Mouse (Mus musculus) embryonic stem cell, embryonic (primary cell): ENCODE measurements around the gene Taf6.

ENCODE experiments used
- CTCF ChIA-PET, 4 experiments: fragments of 300-600 bp in 2 of 4; fragments of 350-600 bp in 2 of 4; sonication (Branson Sonifier 250); formaldehyde crosslinking; loops; one replicate each; lab custom pipeline; 2022; ENCODE audit warnings: inconsistent platforms in 2 of 4; lab: Charles Lee
- POLR2A ChIA-PET, 4 experiments: fragments of 300-600 bp in 2 of 4; fragments of 350-600 bp in 2 of 4; sonication (Branson Sonifier 250); formaldehyde crosslinking; loops; one replicate each; lab custom pipeline; 2022; ENCODE audit warnings: antibody characterized with exemption in 4 of 4, inconsistent platforms in 1 of 4; lab: Charles Lee

The Taf6 gene

DNA sequence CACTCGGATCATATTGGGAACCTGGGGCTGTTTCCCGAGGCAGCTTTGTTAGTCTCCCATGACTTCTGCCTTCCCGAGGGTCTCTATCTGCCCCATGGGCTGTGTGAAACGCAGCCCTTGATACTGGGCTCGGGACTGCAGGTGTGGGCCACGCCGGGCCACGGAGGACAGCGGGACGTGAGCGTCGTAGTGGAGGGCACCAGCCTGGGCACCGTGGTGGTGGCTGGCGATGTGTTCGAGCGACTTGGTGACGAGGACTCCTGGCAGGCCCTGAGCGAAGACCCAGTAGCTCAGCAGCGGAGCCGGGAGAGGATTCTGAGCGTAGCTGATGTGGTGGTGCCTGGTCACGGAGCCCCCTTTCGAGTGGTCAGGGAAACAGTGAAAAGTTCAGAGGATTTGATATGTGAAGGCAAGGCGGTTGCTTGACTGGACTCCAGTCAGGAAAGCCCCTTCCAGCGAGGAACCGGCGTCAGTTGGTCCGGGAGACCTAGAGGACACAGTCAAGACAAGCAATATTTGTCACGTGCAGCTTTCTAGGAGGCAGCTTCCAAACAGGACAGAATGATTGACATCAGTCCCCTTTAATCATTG lies 7.6 kb upstream of the Taf6 start:
- ChIA-PET CTCF (no interaction called here), POLR2A (interaction anchor here in 2 of 4 experiments (0.6 to 2.6 kb wide), 19 partner anchors 8 to 1092 kb away, joined by 3 to 14 read pairs (median 5); partner anchors contain the start of genes Cops6 (in 2 of the 2), Cnpy4 (in 1 of the 2), Mcm7 (in 1 of the 2) and Taf6 (in 1 of the 2))

DNA sequence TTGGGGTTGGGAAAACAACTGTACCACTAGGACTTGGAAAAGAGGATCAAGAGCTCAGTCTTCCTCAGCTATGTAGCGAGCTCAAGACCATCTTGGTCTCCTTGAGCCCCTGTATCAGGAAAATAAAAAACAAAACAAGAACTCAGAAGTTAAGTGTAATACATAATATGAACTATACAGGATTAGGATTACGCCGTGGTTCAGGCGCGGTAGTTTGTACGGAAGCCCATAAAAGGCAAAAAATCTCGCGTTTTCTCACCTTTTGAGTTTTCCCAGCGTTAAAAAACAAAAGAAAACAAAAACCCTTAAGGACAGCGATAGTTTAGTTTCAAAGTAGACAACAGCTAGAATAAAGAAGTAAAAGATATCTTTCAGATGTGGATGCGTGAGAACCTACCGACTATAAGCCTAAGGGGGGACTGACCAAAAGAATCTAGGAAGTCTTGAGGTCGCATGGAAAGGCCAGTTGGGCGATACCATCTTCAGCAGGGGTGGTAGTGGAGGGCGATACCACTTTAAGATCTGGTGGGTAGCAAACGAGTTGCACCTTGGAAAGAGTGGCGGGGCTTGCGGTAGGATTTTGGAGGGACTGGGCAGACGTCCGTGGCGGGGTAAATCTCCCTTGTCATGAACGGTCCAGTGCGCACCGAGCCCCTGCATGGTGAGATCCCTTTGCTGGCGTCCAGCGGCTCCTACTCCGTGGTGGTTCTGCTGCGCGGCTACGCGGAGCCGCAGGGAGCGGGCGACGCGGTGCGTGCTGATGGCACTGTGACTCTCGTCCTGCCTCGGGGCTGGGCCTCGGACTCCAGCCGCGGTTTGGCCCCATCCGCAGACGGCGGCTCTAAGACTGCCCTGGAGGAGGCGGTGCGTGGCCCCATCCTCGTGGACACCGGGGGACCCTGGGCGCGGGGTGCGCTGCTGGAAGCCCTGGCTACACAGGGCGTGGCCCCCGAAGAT lies 6.8 kb upstream of the Taf6 start, which contains the start of gene Mblac1:
Mblac1 (plus strand) TSS at position 544 of the 957 bp plus-strand sequence.
- CTCF ChIA-PET: no interaction called here
- POLR2A ChIA-PET: interaction anchor here in 3 of 4 experiments (0.6 to 2.9 kb wide), 28 partner anchors 8 to 459 kb away, joined by 3 to 14 read pairs (median 5); partner anchors contain the start of genes Cops6 (in 2 of the 3), Zfp113 (in 2 of the 3), Zkscan1 (in 2 of the 3) and Lamtor4 (in 1 of the 3)

DNA sequence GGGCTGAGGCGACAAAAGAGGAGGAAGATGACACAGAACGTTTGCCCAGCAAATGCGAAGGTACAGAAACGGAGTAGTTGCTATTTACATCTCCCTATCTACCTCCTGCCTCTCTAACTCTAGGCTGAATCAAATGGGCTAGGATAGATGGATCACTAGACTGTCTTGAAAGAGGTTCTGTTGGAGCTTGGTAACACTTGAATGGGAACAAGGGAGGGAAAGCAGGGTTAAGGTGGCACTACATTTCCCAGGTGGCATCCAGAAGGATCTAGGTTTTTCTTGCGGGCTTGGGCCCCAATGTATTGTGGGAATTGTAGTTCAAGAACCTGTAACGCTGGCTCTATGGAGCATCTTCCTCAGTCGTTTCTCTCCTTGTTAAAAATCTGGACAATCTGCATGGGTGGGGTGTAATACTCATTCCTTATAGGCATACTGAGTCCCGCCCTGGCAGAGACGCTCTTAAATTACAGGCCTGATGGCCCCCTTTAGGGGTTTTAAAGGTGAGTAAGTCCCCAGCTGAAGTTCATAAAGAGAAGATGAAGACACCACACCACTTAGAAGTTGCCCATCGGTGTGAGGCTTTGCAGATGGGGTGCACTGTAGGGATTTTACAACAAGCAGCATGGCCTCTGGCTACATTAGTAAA lies 533 bp upstream of the Taf6 start:
- POLR2A ChIA-PET: interaction anchor here (0.6 to 12.3 kb wide), 38 partner anchors 8 to 979 kb away, joined by 3 to 288 read pairs (median 4); partner anchors contain the start of genes Cops6 (in 3 of the 4), Mcm7 (in 3 of the 4), Zfp113 (in 3 of the 4) and Ap4m1 (in 2 of the 4)
- CTCF ChIA-PET: interaction anchor here in 3 of 4 experiments (0.5 to 1.0 kb wide), 6 partner anchors 11 to 901 kb away, joined by 3 to 8 read pairs (median 3); partner anchors contain the start of gene Ache (in 1 of the 3)

DNA sequence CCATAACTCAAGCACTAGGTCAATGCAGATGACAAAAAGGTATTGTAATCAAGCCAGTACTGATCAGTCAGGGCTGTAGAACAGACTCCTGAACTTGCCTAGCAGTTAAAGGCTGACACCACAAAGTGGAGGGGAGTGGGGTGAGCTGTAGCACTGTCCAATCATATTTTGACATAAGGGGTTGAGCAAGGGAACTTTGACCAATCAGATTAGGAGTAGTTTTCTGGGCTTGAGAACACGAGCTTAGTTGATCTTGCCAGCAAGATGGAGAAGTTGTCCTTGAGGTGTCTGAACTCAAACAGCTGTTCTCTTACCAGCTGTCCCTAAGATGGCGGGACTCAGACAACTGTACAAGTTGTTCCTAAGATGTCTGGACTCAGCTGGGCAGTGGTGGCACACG lies 14.0 kb downstream of the Taf6 start:
- POLR2A ChIA-PET: interaction anchor here (0.6 to 13.1 kb wide), 26 partner anchors 10 to 1554 kb away, joined by 3 to 476 read pairs (median 7); partner anchors contain the start of genes Cops6 (in 4 of the 4), Cnpy4 (in 3 of the 4), Taf6 (in 3 of the 4) and Zfp113 (in 3 of the 4)
- CTCF ChIA-PET: no interaction called here

DNA sequence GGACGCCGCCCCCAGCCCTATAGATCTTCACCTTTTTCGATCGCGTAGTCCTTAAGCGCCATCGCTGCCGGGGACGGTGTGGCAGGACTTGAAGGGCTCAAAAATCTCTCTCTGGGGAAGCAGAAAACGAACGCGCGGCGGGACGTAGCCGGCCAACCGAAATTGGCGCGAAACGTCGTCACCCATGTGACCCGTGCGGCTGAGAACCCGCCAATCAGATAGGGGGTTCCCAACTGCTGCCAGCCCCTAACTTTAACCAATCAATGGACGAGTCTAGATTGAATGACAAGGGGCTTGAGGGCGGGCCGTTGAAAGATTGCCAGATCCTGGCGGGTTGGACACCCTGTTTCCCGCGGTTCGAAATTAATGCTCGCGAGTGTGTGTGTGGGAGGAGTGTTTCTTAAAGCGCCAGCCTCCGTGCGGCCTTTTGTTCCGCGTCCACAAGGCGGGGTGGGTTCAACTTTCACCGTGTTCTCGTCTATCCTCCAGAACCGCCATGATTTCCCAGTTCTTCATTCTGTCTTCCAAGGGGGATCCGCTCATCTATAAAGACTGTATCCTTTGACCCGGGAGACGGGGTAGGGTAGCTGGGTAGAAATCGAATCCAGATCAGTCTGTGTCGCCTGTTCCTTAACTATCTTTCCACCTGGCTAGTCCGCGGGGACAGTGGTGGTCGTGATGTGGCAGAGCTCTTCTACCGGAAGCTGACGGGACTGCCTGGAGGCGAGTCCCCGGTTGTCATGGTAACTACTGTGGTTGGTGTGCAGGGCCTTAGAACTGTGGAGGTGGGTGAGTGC lies 15.4 kb downstream of the Taf6 start, which contains the start of the genes Ap4m1 and Mcm7:
Ap4m1 (plus strand) TSS at position 308 of the 797 bp plus-strand sequence.
Mcm7 (minus strand) TSS at position 728 of the 797 bp plus-strand sequence.
- CTCF ChIA-PET: interaction anchor here in 1 of 4 experiments (0.6 kb wide), 1 partner anchor 659 kb away, joined by 3 read pairs; no protein-coding TSS in a partner anchor
- POLR2A ChIA-PET: interaction anchor here (0.7 to 13.1 kb wide), 25 partner anchors 9 to 826 kb away, joined by 3 to 476 read pairs (median 5); partner anchors contain the start of genes Cops6 (in 4 of the 4), Cnpy4 (in 3 of the 4), Taf6 (in 3 of the 4) and Zfp113 (in 3 of the 4)

DNA sequence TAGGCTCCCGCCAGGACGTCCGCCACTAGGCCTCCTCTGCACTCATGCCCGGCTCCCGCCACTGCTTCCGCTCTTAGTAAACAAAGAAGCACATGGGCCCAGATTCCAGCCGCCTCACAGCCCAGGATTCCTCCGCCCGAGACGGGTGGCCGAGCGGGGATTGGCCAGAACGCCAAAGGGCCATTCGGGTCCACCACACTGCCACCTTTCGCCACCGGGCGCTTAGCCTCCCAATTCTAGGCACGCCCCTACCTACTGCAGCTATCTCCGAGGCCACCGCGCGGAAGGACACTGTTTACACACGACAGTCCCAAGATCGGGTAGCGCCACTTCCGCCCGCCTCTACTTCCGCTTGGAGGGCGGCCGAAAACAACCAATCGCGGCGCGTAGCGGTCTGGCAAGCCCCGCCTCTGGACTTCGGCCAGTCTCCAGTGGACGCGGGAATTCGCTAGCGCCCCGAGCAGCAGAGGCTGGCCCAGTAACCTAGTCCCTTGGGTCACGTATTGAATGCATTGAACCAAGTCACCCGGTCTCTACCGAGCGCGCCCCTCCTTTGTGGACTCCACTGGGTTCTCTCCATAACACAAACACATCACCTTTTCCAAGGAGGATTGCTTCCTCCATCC lies 16.2 kb downstream of the Taf6 start:
- ChIA-PET CTCF (interaction anchor here in 1 of 4 experiments (0.6 kb wide), 1 partner anchor 52 kb away, joined by 3 read pairs; no protein-coding TSS in a partner anchor), POLR2A (interaction anchor here (0.5 to 17.7 kb wide), 28 partner anchors 3 to 826 kb away, joined by 3 to 476 read pairs (median 4); partner anchors contain the start of genes Cops6 (in 3 of the 4), Cnpy4 (in 2 of the 4), Mblac1 (in 2 of the 4) and Taf6 (in 2 of the 4))

DNA sequence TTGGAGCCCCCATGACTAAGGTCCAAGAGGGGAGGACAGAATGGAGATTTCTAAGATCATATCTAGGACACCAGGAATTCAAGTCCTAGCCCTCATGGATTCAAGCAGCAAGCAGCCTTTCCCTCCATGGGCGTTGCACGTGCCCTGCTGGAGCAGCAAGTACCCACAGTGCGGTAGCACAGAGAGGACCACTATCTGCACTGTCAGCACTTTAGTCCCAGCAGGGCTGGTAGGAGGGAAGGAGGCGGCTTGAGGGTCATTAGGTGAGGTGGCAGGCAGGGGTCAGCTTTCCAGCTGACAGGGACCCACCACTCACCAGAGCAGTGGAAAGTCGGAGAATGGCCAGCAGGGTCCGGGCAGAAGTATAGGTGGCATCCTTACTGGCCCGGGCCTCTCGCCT lies 21.7 kb downstream of the Taf6 start:
- CTCF ChIA-PET: no interaction called here
- POLR2A ChIA-PET: interaction anchor here (0.9 to 17.7 kb wide), 10 partner anchors 8 to 22 kb away, joined by 3 to 476 read pairs (median 4); partner anchors contain the start of genes Cnpy4 (in 3 of the 4), Taf6 (in 3 of the 4), Ap4m1 (in 2 of the 4) and Mcm7 (in 2 of the 4)

DNA sequence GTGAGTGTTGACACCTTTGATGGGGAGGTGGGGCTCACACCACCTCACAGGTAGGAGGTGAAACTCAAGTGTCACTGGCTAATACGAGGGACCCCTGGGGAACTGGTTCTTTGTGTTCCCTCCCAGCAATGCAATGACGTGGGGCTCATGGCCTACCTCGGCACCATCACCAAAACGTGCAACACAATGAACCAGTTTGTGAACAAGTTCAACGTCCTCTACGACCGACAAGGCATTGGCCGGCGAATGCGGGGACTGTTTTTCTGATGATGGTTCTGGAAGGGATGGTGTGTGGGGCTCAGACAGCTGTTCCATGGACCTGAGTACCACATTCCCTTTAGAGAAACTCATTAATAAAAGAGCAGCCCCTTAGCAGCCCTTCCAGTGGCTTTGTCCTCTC lies 23.6 kb downstream of the Taf6 start:
- ChIA-PET POLR2A (interaction anchor here (0.6 to 17.7 kb wide), 17 partner anchors 8 to 385 kb away, joined by 3 to 476 read pairs (median 4); partner anchors contain the start of genes Ap4m1 (in 3 of the 4), Mcm7 (in 3 of the 4), Cnpy4 (in 2 of the 4) and Taf6 (in 2 of the 4)), CTCF (no interaction called here)

DNA sequence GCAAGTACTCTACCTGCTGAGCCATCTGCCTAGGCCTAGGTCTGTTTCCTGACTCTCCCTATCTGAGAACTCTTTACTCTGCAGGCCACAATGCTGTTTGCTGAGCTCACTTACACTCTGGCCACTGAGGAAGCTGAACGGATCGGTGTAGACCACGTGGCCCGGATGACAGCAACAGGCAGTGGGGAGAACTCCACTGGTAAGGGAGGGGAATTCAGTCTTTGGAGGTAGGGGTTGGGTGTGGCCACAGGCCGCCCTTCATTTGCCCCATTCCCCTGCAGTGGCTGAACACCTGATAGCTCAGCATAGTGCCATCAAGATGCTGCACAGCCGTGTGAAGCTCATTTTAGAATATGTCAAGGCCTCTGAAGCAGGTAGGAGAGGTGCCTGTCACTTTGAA lies 24.2 kb downstream of the Taf6 start:
- ChIA-PET POLR2A (interaction anchor here (0.7 to 17.7 kb wide), 18 partner anchors 11 to 783 kb away, joined by 3 to 476 read pairs (median 4); partner anchors contain the start of genes Cnpy4 (in 4 of the 4), Taf6 (in 4 of the 4), Ap4m1 (in 3 of the 4) and Mcm7 (in 3 of the 4)), CTCF (no interaction called here)

DNA sequence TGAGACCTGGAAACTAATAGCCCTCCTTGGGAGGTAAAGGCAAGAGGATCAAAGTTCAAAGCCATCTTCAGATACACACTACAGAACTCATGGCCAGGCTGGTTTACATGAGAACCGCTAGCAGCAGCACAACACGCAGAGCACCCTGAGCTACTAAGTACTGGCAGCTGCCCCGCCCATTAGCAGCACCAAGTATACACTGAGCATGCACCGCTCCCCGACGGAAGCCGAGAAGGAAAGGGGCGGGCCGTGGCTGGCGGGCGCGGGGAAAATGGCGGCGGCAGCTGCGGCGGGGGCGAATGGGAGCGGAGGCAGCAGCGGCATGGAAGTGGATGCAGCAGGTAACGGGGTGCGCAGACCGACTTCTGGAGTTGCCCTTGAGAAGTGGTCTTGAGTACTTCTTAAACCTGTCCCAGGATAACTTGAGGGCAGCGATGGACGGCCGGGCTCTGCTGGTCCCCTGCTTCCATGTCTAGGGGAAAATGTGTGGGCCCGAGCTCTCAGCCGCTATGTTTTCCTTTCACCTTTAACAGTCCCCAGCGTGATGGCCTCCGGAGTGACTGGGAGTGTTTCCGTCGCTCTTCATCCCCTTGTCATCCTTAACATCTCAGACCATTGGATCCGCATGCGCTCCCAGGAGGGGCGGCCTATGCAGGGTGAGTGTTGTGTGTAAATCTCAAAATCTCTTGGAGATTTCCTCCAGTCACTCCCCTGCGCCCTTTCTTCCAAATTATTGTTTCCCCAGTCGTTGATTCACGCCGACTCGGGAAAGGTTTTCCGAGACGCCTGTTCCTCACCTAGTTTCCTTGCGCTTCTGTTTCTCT lies 26.2 kb downstream of the Taf6 start, which contains the start of gene Cops6:
Cops6 (plus strand) TSS at position 230 of the 824 bp plus-strand sequence.
- ChIA-PET CTCF (interaction anchor here in 3 of 4 experiments (0.6 to 1.4 kb wide), 8 partner anchors 14 to 828 kb away, joined by 3 to 5 read pairs (median 3); partner anchors contain the start of genes Slc12a9 (in 1 of the 3) and Zkscan1 (in 1 of the 3)), POLR2A (interaction anchor here (0.6 to 17.7 kb wide), 37 partner anchors 8 to 1091 kb away, joined by 3 to 476 read pairs (median 5); partner anchors contain the start of genes Ap4m1 (in 4 of the 4), Mcm7 (in 4 of the 4), Cnpy4 (in 3 of the 4) and Taf6 (in 3 of the 4))

DNA sequence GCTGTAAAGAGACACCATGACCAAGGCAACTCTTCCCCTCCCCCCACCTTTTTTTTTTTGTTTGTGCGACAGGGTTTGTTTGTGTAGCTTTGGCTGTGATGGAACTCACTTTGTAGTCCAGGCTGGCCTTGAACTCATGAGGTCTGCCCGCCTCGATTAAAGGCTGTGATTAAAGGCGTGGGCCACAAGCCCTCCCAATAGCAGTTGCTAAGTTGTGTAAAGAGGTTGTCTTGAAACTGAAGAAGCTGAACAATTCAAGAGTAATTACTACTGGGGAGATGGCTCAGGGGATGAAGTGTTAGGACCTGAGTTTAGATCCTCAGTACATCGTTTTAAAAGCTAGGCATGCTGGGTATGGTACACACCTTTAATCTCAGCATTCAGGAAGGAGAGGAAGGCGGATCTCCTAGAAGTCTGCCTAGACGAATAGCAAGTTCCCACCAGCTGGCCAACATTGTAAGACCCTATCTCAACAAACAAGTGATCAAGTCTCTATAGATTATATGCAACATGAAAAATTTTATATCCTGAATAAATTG lies 27.0 kb downstream of the Taf6 start:
- POLR2A ChIA-PET: interaction anchor here (0.6 to 17.7 kb wide), 37 partner anchors 9 to 1092 kb away, joined by 3 to 476 read pairs (median 5); partner anchors contain the start of genes Ap4m1 (in 4 of the 4), Mcm7 (in 4 of the 4), Cnpy4 (in 3 of the 4) and Taf6 (in 3 of the 4)
- CTCF ChIA-PET: interaction anchor here in 2 of 4 experiments (0.6 to 1.3 kb wide), 6 partner anchors 15 to 827 kb away, joined by 3 to 5 read pairs (median 3); partner anchors contain the start of gene Slc12a9 (in 1 of the 2)

DNA sequence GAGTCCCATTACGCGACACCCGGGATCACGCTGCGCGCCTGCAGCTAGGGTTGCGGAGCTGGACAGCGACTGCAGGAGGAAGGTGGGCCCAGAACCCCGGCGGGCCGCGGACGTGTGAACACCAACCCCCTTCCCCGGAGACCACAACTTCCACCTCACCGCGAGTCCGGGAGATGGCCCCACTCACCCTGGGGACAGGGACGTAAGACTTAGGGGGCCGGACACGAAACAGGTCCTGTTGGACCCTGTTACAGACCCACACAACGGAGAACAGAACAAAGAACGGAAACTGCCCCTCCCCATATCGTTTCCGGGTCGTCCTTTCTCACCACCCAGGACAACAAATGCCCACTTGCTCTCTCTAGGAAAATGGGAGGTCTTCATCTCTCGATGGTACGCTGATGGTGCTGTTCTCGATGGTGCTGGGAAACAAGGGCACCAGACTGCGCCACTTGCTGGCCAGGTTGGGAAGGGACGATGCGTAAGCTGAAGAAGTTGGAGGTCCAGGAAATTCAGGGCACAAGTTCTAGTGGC lies 31.7 kb downstream of the Taf6 start, which contains the start of gene Zfp113:
Zfp113 (minus strand) TSS at position 302 of the 534 bp plus-strand sequence.
- POLR2A ChIA-PET: interaction anchor here in 3 of 4 experiments (0.5 to 17.7 kb wide), 33 partner anchors 9 to 520 kb away, joined by 3 to 476 read pairs (median 4); partner anchors contain the start of genes Ap4m1 (in 3 of the 3), Cnpy4 (in 3 of the 3), Mcm7 (in 3 of the 3) and Taf6 (in 3 of the 3)
- CTCF ChIA-PET: interaction anchor here in 2 of 4 experiments (0.6 to 1.4 kb wide), 8 partner anchors 65 to 396 kb away, joined by 3 to 6 read pairs (median 3); no protein-coding TSS in a partner anchor

DNA sequence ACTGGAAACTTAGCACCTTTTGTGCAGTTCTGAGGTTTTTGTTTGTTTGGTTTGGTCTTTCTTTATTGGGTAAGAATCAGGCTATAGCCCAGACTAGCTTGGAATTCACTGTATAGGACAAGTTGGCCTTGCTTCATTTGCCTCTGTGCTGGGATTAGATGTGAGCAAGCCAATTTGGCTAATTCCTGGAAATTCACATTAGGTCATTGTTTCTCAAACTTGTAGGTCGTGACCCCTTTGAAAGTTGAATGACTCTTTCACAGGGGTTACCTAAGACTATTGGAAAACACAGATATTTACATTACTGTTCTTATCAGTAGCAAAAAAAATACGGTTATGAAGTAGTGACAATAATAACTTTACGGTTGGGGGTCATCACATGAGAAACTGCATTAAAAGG lies 32.9 kb downstream of the Taf6 start:
- ChIA-PET CTCF (no interaction called here), POLR2A (interaction anchor here in 2 of 4 experiments (0.9 to 17.7 kb wide), 10 partner anchors 11 to 519 kb away, joined by 3 to 476 read pairs (median 6); partner anchors contain the start of genes Ap4m1 (in 2 of the 2), Mcm7 (in 2 of the 2), Cnpy4 (in 1 of the 2) and Taf6 (in 1 of the 2))
